Mouse (Mus musculus): ENCODE data around the gene Ctf1.

The Ctf1 gene

GRCm38 (mm10) chr7:127744366-127745045 is 32.0 kb downstream of the Ctf1 start, which contains the start of gene Fbxl19:
Gene Fbxl19 (plus strand): TSS chr7:127744543.
- DNase-seq (ENCODE audit: low spot score): peak; percentile 66

DNA sequence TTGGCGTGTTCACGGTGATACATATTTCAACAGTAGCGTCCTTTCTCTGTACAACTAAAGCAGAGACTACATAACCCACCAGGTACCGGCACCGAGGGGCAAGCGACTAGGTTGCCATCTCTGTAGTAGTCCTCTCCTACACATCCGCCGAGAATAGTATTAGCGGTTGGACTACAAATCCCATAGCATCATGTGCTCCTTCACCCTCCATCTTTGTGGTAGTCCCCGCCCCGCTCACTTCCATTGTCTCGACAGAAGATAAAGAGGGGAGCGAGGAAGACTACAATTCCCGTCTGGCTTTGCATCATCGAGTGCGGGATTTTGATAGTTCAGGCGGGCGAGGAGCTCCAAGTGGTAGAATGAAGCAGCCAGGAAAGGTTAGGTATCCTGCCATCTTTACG is 32.7 kb downstream of the Ctf1 start:
- peak; percentile 88 for DNase-seq (ENCODE audit: low spot score)

DNA sequence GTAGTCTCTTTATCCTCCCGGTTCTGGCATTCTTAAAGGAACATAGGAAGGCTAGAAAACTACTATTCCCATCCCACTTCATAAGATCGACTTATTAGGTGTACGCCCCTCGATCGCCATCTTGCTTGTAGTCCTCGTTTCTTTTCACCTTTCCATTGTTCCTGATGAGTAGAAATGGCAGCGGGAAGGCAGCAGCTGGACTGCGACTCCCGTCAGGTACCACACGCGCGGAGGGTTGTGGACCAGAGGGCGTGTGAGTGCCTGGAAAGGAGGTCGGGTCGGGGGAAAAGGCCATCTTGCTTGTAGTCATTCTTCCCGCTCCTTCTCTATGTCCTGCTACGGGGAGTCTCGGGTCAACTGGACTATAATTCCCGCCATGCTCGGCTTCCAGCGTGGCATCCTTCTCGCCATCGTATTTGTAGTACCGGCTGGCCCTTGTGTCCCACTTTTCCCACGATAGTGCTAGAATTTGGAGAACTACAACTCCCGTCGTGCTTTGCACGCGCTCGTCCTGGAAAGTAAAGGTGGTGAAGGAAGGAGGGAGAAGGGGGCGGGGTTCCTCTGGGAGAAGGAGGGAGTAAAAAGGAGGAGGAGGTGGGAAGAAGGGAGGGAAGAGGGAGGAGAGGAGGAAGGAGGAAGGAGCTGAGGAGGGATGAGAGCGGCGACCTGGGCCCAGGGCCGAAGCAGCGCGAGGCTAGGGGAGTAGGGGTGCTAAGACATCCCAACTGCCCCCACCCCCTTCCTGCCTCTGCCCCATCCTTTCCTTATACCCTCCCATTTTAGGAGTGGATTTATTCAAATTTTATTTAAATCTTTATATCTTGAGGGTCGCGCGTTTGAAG is 33.3 kb downstream of the Ctf1 start:
- peak; percentile 69 for DNase-seq (ENCODE audit: low spot score)

GRCm38 (mm10) chr7:127746494-127747491 is 34.3 kb downstream of the Ctf1 start:
- DNase-seq (ENCODE audit: low spot score): no peak

DNA sequence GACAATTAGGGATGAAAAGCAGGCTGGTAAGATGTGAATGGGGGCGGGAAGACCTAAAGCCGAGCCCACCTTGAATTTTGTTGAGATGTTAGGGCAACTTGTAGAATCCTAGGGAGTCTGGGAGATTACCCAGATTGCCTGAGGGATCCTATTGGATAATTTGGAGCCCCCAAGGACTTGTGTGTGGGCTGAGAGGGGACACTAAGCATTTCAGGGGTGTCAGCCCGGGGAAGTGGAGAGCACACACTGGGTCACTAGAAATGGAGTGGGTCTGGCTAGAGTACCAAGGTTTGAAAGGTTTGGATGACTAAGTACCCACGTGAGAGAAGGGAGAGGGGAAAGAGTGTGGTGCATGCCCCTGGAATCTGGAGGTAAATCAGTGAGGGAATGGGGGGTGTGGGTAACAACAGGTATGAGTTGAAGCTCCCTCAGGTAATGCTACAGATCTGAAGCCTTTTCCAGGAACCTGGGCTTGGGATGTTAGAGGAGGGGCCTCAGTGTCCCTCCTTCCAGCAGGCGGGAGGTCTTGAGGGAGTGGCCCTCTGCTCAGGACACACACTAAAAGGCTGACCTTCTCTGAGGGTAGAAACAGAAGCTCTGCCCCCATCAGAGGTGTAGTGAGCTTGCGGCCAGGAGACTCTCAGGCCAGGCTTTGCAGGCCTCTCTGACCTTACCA is 35.2 kb downstream of the Ctf1 start:
- no peak for DNase-seq (ENCODE audit: low spot score)

- DNase-seq (ENCODE audit: low spot score): no peak
Measured at GRCm38 (mm10) chr7:127748235-127748560, 35.7 kb downstream of the Ctf1 start.

DNA sequence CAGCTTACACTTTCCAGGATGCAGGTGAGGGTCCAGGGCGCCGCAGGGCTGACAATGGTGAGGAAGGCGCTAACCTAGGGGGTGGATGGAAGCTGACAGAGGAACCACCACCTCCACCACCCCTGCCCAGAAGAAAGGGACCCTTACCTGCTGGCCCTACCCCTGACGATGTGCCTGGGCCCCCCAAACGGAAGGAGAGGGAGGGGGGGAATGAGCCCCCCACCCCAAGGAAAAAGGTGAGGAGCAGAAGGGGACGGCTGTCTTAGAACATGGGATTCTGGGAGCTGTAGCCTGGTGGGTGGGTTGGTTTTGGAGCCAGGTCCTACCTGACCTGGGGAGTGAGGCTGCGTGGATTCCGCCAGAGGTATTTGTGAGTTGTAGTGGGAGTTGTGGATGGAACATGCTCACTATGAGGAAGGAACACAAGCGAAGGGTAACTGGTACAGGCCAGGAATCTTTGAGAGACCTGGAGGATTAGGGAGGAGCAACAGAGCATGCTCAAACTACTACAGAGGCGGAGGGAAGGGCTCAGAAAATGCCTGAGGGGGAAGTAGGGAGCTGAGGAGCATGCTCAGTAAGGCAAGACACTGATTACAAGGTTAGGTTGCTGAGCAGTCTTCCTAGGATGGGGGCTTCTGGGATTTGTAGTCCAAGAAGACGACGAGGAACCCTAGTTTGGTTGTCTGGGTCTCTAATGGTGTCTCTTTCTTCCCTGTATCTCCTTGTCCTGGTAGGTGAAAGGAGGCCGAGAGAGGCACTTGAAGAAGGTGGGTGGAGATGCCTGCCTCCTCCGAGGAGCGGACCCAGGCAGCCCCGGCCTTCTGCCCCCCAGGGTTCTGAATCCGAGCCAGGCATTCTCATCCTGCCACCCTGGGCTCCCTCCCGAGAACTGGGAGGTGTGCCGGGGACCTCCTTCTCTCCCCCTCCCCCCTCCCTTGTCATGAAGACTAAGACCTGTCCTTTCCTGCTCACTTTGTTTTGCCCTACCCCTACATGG is 37.9 kb downstream of the Ctf1 start:
- no peak for DNase-seq (ENCODE audit: low spot score)

DNA sequence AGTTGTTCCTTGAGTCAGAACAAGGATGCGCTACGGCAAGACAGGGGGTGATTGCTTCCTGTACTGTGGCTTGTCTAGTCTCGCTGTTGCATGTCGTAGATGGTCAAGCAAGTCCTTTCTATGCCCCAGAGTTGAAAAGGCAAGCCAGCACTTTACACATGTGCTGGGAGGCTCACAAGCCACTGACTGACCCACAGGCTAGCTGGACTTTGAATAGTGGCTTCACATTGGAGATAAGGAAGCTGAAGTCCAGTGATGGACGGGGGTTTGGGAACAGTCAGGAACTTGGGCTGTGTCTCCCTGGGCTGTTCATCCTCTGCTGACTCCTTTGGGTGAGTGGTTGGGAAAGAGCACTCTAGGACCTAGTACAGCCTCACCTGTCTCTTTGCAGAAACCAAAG is 39.1 kb downstream of the Ctf1 start:
- no peak for DNase-seq (ENCODE audit: low spot score)

- DNase-seq (ENCODE audit: low spot score): no peak
Measured at GRCm38 (mm10) chr7:127752069-127752468, 39.5 kb downstream of the Ctf1 start.

- no peak for DNase-seq (ENCODE audit: low spot score)
Measured at GRCm38 (mm10) chr7:127753158-127753557, 40.6 kb downstream of the Ctf1 start.

GRCm38 (mm10) chr7:127753741-127754140 is 41.2 kb downstream of the Ctf1 start:
- DNase-seq (ENCODE audit: low spot score): no peak

DNA sequence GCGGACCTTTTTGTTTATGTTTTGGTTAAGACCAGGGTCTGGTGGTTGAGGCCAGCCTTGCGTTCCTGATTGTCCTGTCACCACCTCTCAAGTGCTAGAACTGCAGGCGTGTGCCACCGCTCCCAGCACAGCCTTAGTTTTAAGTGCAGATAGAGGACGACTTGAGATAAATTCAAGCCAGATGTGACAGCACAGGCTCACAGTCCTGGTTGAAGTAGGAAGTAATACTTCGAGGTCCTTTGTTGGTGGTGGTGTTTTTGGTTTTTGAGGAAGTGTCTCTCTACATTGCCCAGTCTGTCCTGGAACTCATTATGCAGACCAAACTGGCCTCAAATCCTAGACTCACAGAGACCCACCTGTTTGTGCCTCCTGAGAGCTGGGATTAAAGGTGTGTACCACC is 47.2 kb downstream of the Ctf1 start:
- DNase-seq (ENCODE audit: low spot score): no peak

- DNase-seq (ENCODE audit: low spot score): no peak
Measured at GRCm38 (mm10) chr7:127760478-127760877, 47.9 kb downstream of the Ctf1 start.

DNA sequence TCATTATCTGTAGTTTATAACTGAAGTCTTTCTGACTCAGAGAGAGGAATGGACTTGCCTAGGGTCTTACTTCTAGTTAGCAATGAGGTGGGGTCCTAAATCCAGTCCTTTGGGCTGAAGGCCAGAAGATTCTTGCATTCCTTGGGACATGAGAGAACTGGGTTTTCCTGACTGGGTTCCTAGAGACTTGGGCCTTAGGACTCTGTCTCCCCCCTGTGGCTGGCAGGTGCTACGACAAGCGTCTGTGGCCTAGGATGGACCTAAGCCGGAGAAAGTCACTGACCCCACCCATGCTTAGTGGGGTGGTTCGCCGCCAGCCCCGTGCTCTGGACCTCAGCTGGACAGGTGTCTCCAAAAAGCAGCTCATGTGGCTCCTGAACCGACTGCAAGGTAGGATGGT is 48.5 kb downstream of the Ctf1 start:
- no peak for DNase-seq (ENCODE audit: low spot score)

- no peak for DNase-seq (ENCODE audit: low spot score)
Measured at GRCm38 (mm10) chr7:127763642-127764041, 51.1 kb downstream of the Ctf1 start.

- DNase-seq (ENCODE audit: low spot score): no peak
Measured at GRCm38 (mm10) chr7:127765756-127766155, 53.2 kb downstream of the Ctf1 start.

- DNase-seq (ENCODE audit: low spot score): peak; percentile 87
Measured at GRCm38 (mm10) chr7:127766851-127767609, 54.5 kb downstream of the Ctf1 start.
